Comparison of ENCODE assay signal across 8 mouse cellular contexts in genomic region chr11:119125929-119126861, GRCm38 (mm10). TPM values are rescaled to one million over a fixed set of nuclear protein-coding genes. Genes with fewer than 3 reads are reported as not detected.
A peak's percentile ranks its signal among the peaks of the same experiment; 100 is the strongest.
DNase-seq lines count a peak whose midpoint lies in the region; ATAC-seq and TF ChIP-seq lines count a peak whose summit lies in the region.

No protein-coding gene starts in this region.

- 44% methylated on average over 23 of the region's 23 CpGs for WGBS in forebrain, embryonic 15.5 days
- WGBS in large intestine, adult 2 months = 15% methylated on average over 23 of the region's 23 CpGs
- WGBS in lung, embryonic 14.5 days = 26% methylated on average over 23 of the region's 23 CpGs
- 31% methylated on average over 23 of the region's 23 CpGs for WGBS in neural tube, embryonic 15.5 days

- intact Hi-C loops in heart, postnatal 25 days (cut with DNase I) = loop anchor here (2.0 kb wide), 1 partner anchor 33 kb away; no protein-coding TSS in a partner anchor

- peak; percentile 60 for ATAC-seq in forebrain, embryonic 15.5 days (replicated peaks)
- peak; percentile 84 for ATAC-seq in lung, embryonic 14.5 days (ENCODE audit: insufficient read depth)
- ATAC-seq in neural tube, embryonic 15.5 days (ENCODE audit: low FRiP score) = 0 out of 2 replicates have a peak, but pooled peaks have one; percentile 13

- H3K27me3 ChIP-seq in forebrain, embryonic 15.5 days = no peaks in the 10 kb centered on the region
- H3K27me3 ChIP-seq in lung, embryonic 14.5 days (ENCODE audit: insufficient read depth, low read length) = 0 out of 2 replicates have a peak, but pooled peaks cover 10% of the 10 kb centered on the region
- H3K27me3 ChIP-seq in neural tube, embryonic 15.5 days (replicated peaks) = peaks cover 7% of the 10 kb centered on the region; the same call in 1 of the 2 replicates

- H3K4me1 ChIP-seq in forebrain, embryonic 15.5 days = peaks cover 44% of the 10 kb centered on the region
- H3K4me1 ChIP-seq in lung, embryonic 14.5 days (ENCODE audit: insufficient read depth) = peaks cover 37% of the 10 kb centered on the region
- H3K4me1 ChIP-seq in neural tube, embryonic 15.5 days = peaks cover 54% of the 10 kb centered on the region

- H3K36me3 ChIP-seq in forebrain, embryonic 15.5 days = no peaks in the 10 kb centered on the region
- no peaks in the 10 kb centered on the region for H3K36me3 ChIP-seq in lung, embryonic 14.5 days (ENCODE audit: insufficient read depth)
- H3K36me3 ChIP-seq in neural tube, embryonic 15.5 days = no peaks in the 10 kb centered on the region

- H3K4me2 ChIP-seq in forebrain, embryonic 15.5 days (replicated peaks) = no peak overlapping the region
- peak overlapping the region; percentile 27 for H3K4me2 ChIP-seq in lung, embryonic 14.5 days
- peak overlapping the region; percentile 35 for H3K4me2 ChIP-seq in neural tube, embryonic 15.5 days

- DNase-seq in cerebellum, postnatal 14 days = peak; percentile 56 to 73
- no peak for DNase-seq in cerebellum, adult 8-10 months
- DNase-seq in heart, postnatal 25 days (ENCODE audit: low spot score) = peak; percentile 88
- peak; percentile 90 for DNase-seq in large intestine, adult 2 months (ENCODE audit: low read depth, low spot score)
- DNase-seq in lung, embryonic 14.5 days = peak; percentile 90
- peak; percentile 95 to 96 for DNase-seq in urinary bladder, postnatal 36 days (ENCODE audit: low spot score in 2 of 2)

- H3K9me3 ChIP-seq in forebrain, embryonic 15.5 days = no peaks in the 10 kb centered on the region
- no peaks in the 10 kb centered on the region for H3K9me3 ChIP-seq in lung, embryonic 14.5 days (ENCODE audit: low read depth, low read length)
- no peaks in the 10 kb centered on the region for H3K9me3 ChIP-seq in neural tube, embryonic 15.5 days (replicated peaks)

- H3K27ac ChIP-seq in forebrain, embryonic 15.5 days (replicated peaks) = peak overlapping the region; percentile 58
- peak overlapping the region; percentile 83 for H3K27ac ChIP-seq in lung, embryonic 14.5 days (ENCODE audit: low read depth)
- H3K27ac ChIP-seq in neural tube, embryonic 15.5 days (replicated peaks) = peak overlapping the region; percentile 75

- H3K4me3 ChIP-seq in forebrain, embryonic 15.5 days = no peak overlapping the region
- H3K4me3 ChIP-seq in lung, embryonic 14.5 days (ENCODE audit: low read depth, low read length) = no peak overlapping the region
- no peak overlapping the region for H3K4me3 ChIP-seq in neural tube, embryonic 15.5 days (replicated peaks)

- peak overlapping the region; percentile 5; the same call in 1 of the 2 replicates for H3K9ac ChIP-seq in forebrain, embryonic 15.5 days (replicated peaks)
- H3K9ac ChIP-seq in lung, embryonic 14.5 days = no peak overlapping the region
- peak overlapping the region; percentile 17; the same call in 1 of the 2 replicates for H3K9ac ChIP-seq in neural tube, embryonic 15.5 days (replicated peaks)

- TF ChIP-seq CTCF in lung, embryonic 14.5 days (IDR thresholded peaks at IDR 0.05; ENCODE audit: low read depth) = peak; percentile 74

RNA-seq across cellular contexts. Expression of gene Cbx4, which starts 40.2 kb away (rescaled TPM):
- polyA plus RNA-seq in forebrain, embryonic 15.5 days (2015; fragmentation: Nextera tagmentation; extraction: Ambion mirVana) = 15.5 and 16.5 TPM in 2 replicates
- 10 to 100 TPM; 14.0 to 14.8 TPM for total RNA-seq in heart, postnatal 25 days (2021)
- polyA plus RNA-seq in large intestine, adult 2 months (2012; rRNA removed) = 4.4 and 5.5 TPM in 2 replicates
- 13.1 and 13.8 TPM in 2 replicates for polyA plus RNA-seq in lung, embryonic 14.5 days (2014; fragmentation: Nextera tagmentation; extraction: Ambion mirVana)
- polyA plus RNA-seq in neural tube, embryonic 15.5 days (2015; fragmentation: Nextera tagmentation; extraction: Ambion mirVana) = 20.2 and 24.2 TPM in 2 replicates

Comparison
In these comparisons a context has a peak if more than half of its experiments do, and no peak if none do; other contexts are left out.
1. ATAC-seq: peak in every context shown above with its lines; median percentile 84 in lung, embryonic 14.5 days; 60 in forebrain, embryonic 15.5 days; 13 in neural tube, embryonic 15.5 days.